Mouse (Mus musculus): ENCODE results near the gene Stx17.
A peak's percentile ranks its signal among the peaks of the same experiment; 100 is the strongest.

Gene Stx17

GRCm38 (mm10) chr4:48175666-48176065, 51.0 kb downstream of the Stx17 start:
- DNase-seq, result no peak

- DNase-seq, result no peak
These were observed 56.2 kb downstream of the Stx17 start for GRCm38 (mm10) chr4:48180922-48181321.

GRCm38 (mm10) chr4:48181366-48181765, 56.7 kb downstream of the Stx17 start:
- DNase-seq, result no peak

- DNase-seq, result no peak
These were observed 57.5 kb downstream of the Stx17 start for GRCm38 (mm10) chr4:48182115-48182806.

GRCm38 (mm10) chr4:48197925-48198324, 73.2 kb downstream of the Stx17 start:
- DNase-seq, result no peak

- no peak for DNase-seq
These were observed 73.7 kb downstream of the Stx17 start for GRCm38 (mm10) chr4:48198447-48198846.

GRCm38 (mm10) chr4:48203564-48203963, 78.8 kb downstream of the Stx17 start:
- no peak for DNase-seq

GRCm38 (mm10) chr4:48225173-48225572, 100.5 kb downstream of the Stx17 start:
- peak; percentile 83 for DNase-seq

- peak; percentile 11 for DNase-seq
These were observed 100.9 kb downstream of the Stx17 start for GRCm38 (mm10) chr4:48225604-48226003.

GRCm38 (mm10) chr4:48226800-48227199, 102.1 kb downstream of the Stx17 start:
- no peak for DNase-seq
